Mouse (Mus musculus): ENCODE data around the gene Hacd3.

DNA sequence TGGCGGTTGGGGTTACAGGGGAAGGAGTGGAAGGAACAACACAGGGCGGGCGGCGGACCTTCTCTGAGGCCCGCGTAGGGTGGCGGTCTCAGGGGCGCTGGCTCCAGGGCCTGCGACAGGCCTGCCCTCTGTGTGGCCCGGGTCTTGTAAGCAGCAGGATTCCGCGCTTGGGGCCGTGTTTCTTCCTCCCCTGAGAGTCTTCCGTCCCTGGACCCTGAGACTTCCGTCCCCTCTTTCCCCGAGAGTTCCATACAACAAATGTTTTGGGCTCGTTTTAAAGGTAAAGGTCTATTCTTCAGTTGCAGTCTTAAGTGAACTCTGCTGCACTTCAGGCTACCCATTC is 60.5 kb downstream of the Hacd3 start:
- no peak for TF ChIP-seq CTCF (IDR thresholded peaks at IDR 0.05; ENCODE audit: low read depth, low read length)
- no peak for TF ChIP-seq TAL1 (conservative IDR thresholded peaks at IDR 0.05; ENCODE audit: low read depth, low read length)
